Mouse (Mus musculus): ENCODE measurements around the gene Capn3. TPM values are rescaled to one million over a fixed set of nuclear protein-coding genes. Genes with fewer than 3 reads are reported as not detected.

Gene Capn3
- polyA plus RNA-seq (2015; fragmentation: Nextera tagmentation; extraction: Ambion mirVana), result 3.7 and 4.5 TPM in 2 replicates

DNA sequence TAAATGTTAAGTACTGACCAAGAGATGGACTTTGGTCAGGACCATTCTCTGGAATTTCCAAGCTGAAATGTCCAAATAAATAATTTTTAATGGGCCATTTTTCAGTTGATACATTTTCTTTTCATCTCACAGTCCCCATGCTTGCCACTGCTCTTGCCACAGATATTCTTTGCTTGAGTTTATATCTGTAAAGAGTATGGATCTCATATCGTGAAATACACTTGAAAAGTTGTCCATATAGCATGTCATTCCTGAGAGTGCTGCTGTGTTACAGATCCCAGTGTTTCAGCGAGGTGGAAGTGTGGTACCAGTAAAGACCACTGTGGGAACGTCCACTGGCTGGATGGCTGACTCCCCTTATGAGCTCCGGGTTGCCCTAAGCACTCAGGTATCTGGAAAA, at the start of gene Capn3:
Gene Capn3, plus strand, starts transcription at position 301 of the 400 bp plus-strand sequence.
- Histone ChIP-seq H3K9ac (ENCODE audit: low read depth, low read length) (no peak within 1 kb of the TSS), H3K4me2 (ENCODE audit: low read depth, low read length) (no peak within 1 kb of the TSS), H3K27ac (ENCODE audit: low read length) (no peak within 1 kb of the TSS), H3K4me1 (ENCODE audit: control insufficient read depth, low read depth, low read length) (no peaks in the 10 kb centered on the region), H3K9me3 (replicated peaks; ENCODE audit: control insufficient read depth, low read length) (no peaks in the 10 kb centered on the region), H3K36me3 (ENCODE audit: control insufficient read depth, insufficient read depth) (no peaks in the 10 kb centered on the region), H3K27me3 (ENCODE audit: control insufficient read depth, insufficient read depth, low read depth, low read length) (no peaks in the 10 kb centered on the region), H3K4me3 (ENCODE audit: low read depth, low read length) (no peak within 1 kb of the TSS)
- no peak for ATAC-seq (ENCODE audit: low read depth)
- WGBS (ENCODE audit: insufficient replicate concordance), result 54% methylated on average over 4 of the region's 4 CpGs

DNA sequence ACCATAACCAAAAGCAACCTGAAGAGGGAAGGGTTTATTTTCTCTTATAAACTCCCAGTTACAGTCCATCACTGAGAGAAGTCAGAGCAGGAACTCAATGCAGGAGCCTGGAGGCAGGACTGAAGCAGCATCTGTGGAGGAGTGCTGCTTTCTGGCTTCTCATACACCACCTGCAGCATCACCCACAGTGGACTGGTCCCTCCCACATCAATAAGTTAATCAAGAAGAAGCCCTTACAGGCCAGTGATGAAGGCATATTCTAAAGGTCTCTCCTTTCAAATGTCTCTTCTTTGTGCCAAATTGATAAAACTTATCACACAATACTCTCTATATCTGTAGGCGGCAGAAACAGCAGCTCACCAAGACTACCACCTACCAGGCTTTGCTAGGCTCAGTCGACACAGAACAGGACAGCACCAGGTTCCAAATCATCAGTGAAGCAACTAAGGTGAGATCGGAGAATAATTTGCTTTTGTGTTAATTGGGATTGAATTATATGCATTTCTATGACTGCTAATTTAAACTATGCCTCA, 44.7 kb upstream of the Capn3 start:
- Histone ChIP-seq H3K36me3 (ENCODE audit: control insufficient read depth, insufficient read depth) (peaks cover 6% of the 10 kb centered on the region), H3K4me2 (ENCODE audit: low read depth, low read length) (peak overlapping the region; percentile 46), H3K9ac (ENCODE audit: low read depth, low read length) (no peak overlapping the region), H3K4me1 (ENCODE audit: control insufficient read depth, low read depth, low read length) (peaks cover 5% of the 10 kb centered on the region), H3K9me3 (replicated peaks; ENCODE audit: control insufficient read depth, low read length) (no peaks in the 10 kb centered on the region), H3K27ac (ENCODE audit: low read length) (peak overlapping the region; percentile 77), H3K27me3 (ENCODE audit: control insufficient read depth, insufficient read depth, low read depth, low read length) (no peaks in the 10 kb centered on the region), H3K4me3 (ENCODE audit: low read depth, low read length) (peak overlapping the region; percentile 17; the same call in 1 of the 2 replicates)
- WGBS (ENCODE audit: insufficient replicate concordance), result 36% methylated on average over 3 of the region's 3 CpGs
- peak; percentile 96 for ATAC-seq (ENCODE audit: low read depth)

DNA sequence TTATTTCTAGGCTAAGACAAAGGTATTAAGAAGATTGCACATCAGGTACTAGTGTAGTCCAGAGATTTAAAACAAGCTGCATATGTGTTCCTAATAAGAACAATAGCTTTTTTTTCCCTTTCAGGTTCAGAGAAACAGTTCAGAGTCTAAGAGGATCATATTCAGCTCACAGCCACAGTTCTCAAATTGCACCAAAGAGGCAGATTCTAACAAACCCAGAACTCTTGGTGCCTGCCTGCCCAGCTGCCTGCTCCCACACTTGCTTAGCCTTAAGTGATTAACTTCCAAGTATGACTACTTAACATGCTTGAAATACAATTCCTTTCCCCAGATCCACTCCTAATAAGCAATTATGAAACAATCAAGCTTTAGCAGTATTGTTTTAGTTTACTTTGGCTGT, 41.7 kb upstream of the Capn3 start:
- no peaks in the 10 kb centered on the region for H3K9me3 ChIP-seq (replicated peaks; ENCODE audit: control insufficient read depth, low read length)
- no peak for ATAC-seq (ENCODE audit: low read depth)
- no peak overlapping the region for H3K27ac ChIP-seq (ENCODE audit: low read length)
- no peak overlapping the region for H3K4me2 ChIP-seq (ENCODE audit: low read depth, low read length)
- peaks cover 5% of the 10 kb centered on the region for H3K4me1 ChIP-seq (ENCODE audit: control insufficient read depth, low read depth, low read length)
- no peak overlapping the region for H3K9ac ChIP-seq (ENCODE audit: low read depth, low read length)
- H3K36me3 ChIP-seq (ENCODE audit: control insufficient read depth, insufficient read depth), result peaks cover 6% of the 10 kb centered on the region
- H3K27me3 ChIP-seq (ENCODE audit: control insufficient read depth, insufficient read depth, low read depth, low read length), result no peaks in the 10 kb centered on the region
- H3K4me3 ChIP-seq (ENCODE audit: low read depth, low read length), result no peak overlapping the region

DNA sequence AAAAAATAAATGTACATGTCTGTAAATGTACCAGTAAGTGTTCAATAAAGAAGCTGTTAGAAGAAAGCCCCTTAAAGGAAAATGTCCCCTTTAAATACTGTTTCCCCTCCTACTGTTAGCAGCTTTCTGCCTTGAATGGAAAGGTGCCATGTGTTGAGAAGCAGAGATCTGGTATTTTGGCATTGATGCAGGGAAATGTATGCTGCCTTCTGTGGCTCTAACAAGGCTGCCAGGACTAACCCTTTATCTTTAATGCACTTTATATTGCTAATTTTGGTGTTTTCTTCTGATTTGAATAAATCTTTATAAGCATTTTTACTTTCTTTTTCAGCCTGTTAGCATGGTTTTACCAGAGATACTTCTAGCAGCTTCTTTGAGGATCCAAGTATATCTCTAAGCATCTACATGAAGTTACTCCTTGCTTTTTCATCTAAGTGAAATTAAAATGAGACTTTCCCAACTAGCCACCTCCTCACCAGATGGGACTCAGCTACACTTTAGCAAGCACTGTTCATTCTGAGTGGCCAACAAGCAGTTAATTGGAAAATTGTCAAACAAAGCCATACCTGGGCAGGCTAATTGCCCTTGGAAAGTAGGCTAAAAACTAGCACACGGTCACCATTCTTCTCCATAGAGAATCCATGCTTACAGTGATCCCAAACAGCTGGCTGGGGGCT, 40.9 kb upstream of the Capn3 start:
- H3K27ac ChIP-seq (ENCODE audit: low read length), result no peak overlapping the region
- no peak for ATAC-seq (ENCODE audit: low read depth)
- H3K4me3 ChIP-seq (ENCODE audit: low read depth, low read length), result no peak overlapping the region
- peaks cover 6% of the 10 kb centered on the region for H3K36me3 ChIP-seq (ENCODE audit: control insufficient read depth, insufficient read depth)
- H3K4me1 ChIP-seq (ENCODE audit: control insufficient read depth, low read depth, low read length), result peaks cover 5% of the 10 kb centered on the region
- no peaks in the 10 kb centered on the region for H3K9me3 ChIP-seq (replicated peaks; ENCODE audit: control insufficient read depth, low read length)
- 60% methylated on average over 1 of the region's 1 CpGs for WGBS (ENCODE audit: insufficient replicate concordance)
- H3K9ac ChIP-seq (ENCODE audit: low read depth, low read length), result no peak overlapping the region
- H3K27me3 ChIP-seq (ENCODE audit: control insufficient read depth, insufficient read depth, low read depth, low read length), result no peaks in the 10 kb centered on the region
- H3K4me2 ChIP-seq (ENCODE audit: low read depth, low read length), result no peak overlapping the region

DNA sequence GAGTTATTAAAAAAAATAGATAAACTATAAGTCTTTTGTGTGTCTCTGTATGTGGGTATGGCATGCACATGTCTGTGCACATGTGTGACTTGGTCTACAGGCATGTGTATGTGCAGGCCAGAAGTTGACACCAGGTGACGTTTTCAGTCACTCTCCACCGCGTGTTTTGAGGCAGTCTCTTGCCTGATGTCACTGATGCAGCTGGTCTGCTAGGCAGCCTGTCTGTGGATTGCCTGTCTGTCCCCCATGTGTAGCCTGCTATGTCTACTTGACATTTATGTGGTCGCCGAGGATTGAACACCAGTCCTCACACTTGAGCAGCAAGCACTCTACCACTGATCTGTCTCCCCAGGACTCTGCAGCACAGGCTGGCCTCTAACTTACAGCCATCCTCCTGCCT, 31.4 kb upstream of the Capn3 start:
- no peaks in the 10 kb centered on the region for H3K27me3 ChIP-seq (ENCODE audit: control insufficient read depth, insufficient read depth, low read depth, low read length)
- no peak overlapping the region for H3K9ac ChIP-seq (ENCODE audit: low read depth, low read length)
- 81% methylated on average over 5 of the region's 5 CpGs for WGBS (ENCODE audit: insufficient replicate concordance)
- H3K4me1 ChIP-seq (ENCODE audit: control insufficient read depth, low read depth, low read length), result no peaks in the 10 kb centered on the region; the same call in 1 of the 2 replicates
- no peaks in the 10 kb centered on the region for H3K9me3 ChIP-seq (replicated peaks; ENCODE audit: control insufficient read depth, low read length)
- no peaks in the 10 kb centered on the region for H3K36me3 ChIP-seq (ENCODE audit: control insufficient read depth, insufficient read depth)
- no peak overlapping the region for H3K4me2 ChIP-seq (ENCODE audit: low read depth, low read length)
- ATAC-seq (ENCODE audit: low read depth), result no peak
- no peak overlapping the region for H3K27ac ChIP-seq (ENCODE audit: low read length)
- H3K4me3 ChIP-seq (ENCODE audit: low read depth, low read length), result no peak overlapping the region

DNA sequence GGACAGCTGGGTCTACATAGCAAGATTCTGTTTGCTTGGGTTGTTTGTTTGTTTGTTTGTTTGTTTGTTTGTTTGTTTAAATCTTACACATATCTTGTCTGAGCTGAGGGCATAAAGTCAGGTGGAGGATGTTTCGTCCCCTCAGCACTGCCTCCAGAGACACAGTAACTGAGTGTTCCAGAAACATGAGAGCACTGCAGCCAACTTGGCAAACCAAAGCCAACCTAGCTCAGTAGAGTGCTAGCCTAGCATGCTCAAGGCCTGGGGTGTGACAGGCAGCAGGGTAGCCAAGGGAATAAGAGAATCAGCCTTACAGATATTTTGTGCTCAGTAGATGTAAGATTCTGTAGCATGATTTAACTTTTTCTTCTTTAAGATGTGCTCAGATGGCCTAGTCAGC, 11.3 kb upstream of the Capn3 start:
- no peaks in the 10 kb centered on the region for H3K36me3 ChIP-seq (ENCODE audit: control insufficient read depth, insufficient read depth)
- no peak overlapping the region for H3K9ac ChIP-seq (ENCODE audit: low read depth, low read length)
- 90% methylated on average over 1 of the region's 1 CpGs for WGBS (ENCODE audit: insufficient replicate concordance)
- no peak overlapping the region for H3K4me3 ChIP-seq (ENCODE audit: low read depth, low read length)
- no peak overlapping the region for H3K27ac ChIP-seq (ENCODE audit: low read length)
- H3K4me1 ChIP-seq (ENCODE audit: control insufficient read depth, low read depth, low read length), result peaks cover 14% of the 10 kb centered on the region
- ATAC-seq (ENCODE audit: low read depth), result no peak
- H3K4me2 ChIP-seq (ENCODE audit: low read depth, low read length), result no peak overlapping the region
- H3K9me3 ChIP-seq (replicated peaks; ENCODE audit: control insufficient read depth, low read length), result no peaks in the 10 kb centered on the region
- no peaks in the 10 kb centered on the region for H3K27me3 ChIP-seq (ENCODE audit: control insufficient read depth, insufficient read depth, low read depth, low read length)

DNA sequence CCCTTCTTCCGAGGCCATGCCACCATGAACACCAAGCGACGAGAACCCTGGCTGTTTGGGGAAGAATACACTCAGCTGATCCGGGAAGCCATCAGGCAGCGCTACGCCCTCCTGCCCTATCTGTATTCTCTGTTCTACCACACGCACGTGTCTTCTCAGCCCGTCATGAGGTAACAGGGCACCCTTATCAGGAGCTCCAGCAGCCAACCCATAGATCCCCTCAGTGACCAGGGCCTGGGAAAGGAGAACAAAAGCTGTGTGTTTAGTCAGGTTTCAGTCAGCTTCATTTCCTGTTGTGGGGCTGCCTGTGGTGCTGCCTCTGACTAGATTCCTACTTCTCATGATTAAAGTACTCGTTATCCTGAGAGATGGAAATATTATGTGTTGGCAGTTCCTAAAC, 9.4 kb upstream of the Capn3 start:
- Histone ChIP-seq H3K4me1 (ENCODE audit: control insufficient read depth, low read depth, low read length) (peaks cover 14% of the 10 kb centered on the region), H3K27ac (ENCODE audit: low read length) (peak overlapping the region; percentile 31), H3K27me3 (ENCODE audit: control insufficient read depth, insufficient read depth, low read depth, low read length) (no peaks in the 10 kb centered on the region), H3K9me3 (replicated peaks; ENCODE audit: control insufficient read depth, low read length) (no peaks in the 10 kb centered on the region), H3K9ac (ENCODE audit: low read depth, low read length) (no peak overlapping the region), H3K4me3 (ENCODE audit: low read depth, low read length) (no peak overlapping the region), H3K36me3 (ENCODE audit: control insufficient read depth, insufficient read depth) (no peaks in the 10 kb centered on the region), H3K4me2 (ENCODE audit: low read depth, low read length) (peak overlapping the region; percentile 34; the same call in 1 of the 2 replicates)
- WGBS (ENCODE audit: insufficient replicate concordance), result 4% methylated on average over 10 of the region's 10 CpGs
- ATAC-seq (ENCODE audit: low read depth), result peak; percentile 99

DNA sequence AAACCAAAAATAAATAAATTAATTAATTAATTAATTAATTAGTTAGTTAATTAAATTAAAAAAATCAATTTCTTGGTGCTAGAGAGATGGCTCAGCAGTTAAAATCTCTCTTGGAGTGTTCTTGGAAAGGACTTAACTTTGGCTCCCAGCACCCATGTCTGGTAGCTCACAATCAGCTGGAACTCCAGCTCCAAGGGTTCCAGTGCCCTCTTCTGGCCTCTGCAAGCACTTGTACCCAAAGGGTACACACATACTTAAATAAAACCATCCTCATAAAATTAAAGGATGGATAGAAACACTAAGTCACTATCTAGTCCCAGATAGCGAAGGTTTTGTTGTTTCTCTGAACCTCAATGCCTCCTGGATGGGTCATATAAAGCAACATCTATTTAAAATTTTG, 8.5 kb upstream of the Capn3 start:
- WGBS (ENCODE audit: insufficient replicate concordance), result 80% methylated on average over 1 of the region's 1 CpGs
- no peak overlapping the region for H3K27ac ChIP-seq (ENCODE audit: low read length)
- no peaks in the 10 kb centered on the region for H3K27me3 ChIP-seq (ENCODE audit: control insufficient read depth, insufficient read depth, low read depth, low read length)
- H3K4me3 ChIP-seq (ENCODE audit: low read depth, low read length), result no peak overlapping the region
- no peaks in the 10 kb centered on the region for H3K9me3 ChIP-seq (replicated peaks; ENCODE audit: control insufficient read depth, low read length)
- H3K36me3 ChIP-seq (ENCODE audit: control insufficient read depth, insufficient read depth), result no peaks in the 10 kb centered on the region
- H3K4me2 ChIP-seq (ENCODE audit: low read depth, low read length), result no peak overlapping the region
- H3K9ac ChIP-seq (ENCODE audit: low read depth, low read length), result no peak overlapping the region
- no peak for ATAC-seq (ENCODE audit: low read depth)
- peaks cover 14% of the 10 kb centered on the region for H3K4me1 ChIP-seq (ENCODE audit: control insufficient read depth, low read depth, low read length)

DNA sequence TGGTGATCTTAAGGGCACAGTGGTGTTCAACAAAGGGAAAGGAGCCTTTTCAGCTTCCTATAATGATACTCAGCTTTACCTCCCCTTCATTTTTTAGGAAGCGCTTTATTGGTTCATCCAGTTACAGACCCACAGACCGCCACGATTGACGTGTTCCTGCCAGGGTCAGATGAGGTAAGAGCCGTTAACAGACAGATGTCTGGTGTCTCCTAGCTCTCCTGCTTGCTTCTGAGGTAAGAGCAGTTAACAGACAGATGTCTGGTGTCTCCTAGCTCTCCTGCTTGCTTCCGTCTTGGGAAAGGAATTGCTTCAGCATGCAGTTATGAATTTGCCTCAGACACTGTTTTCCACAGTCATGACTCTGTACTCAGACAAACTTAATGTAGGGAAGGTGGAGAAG, 5.1 kb upstream of the Capn3 start:
- H3K4me1 ChIP-seq (ENCODE audit: control insufficient read depth, low read depth, low read length), result peaks cover 11% of the 10 kb centered on the region
- WGBS (ENCODE audit: insufficient replicate concordance), result 55% methylated on average over 6 of the region's 6 CpGs
- no peak overlapping the region for H3K4me2 ChIP-seq (ENCODE audit: low read depth, low read length)
- H3K27me3 ChIP-seq (ENCODE audit: control insufficient read depth, insufficient read depth, low read depth, low read length), result no peaks in the 10 kb centered on the region
- H3K4me3 ChIP-seq (ENCODE audit: low read depth, low read length), result no peak overlapping the region
- no peaks in the 10 kb centered on the region for H3K9me3 ChIP-seq (replicated peaks; ENCODE audit: control insufficient read depth, low read length)
- H3K27ac ChIP-seq (ENCODE audit: low read length), result no peak overlapping the region
- H3K9ac ChIP-seq (ENCODE audit: low read depth, low read length), result no peak overlapping the region
- H3K36me3 ChIP-seq (ENCODE audit: control insufficient read depth, insufficient read depth), result no peaks in the 10 kb centered on the region
- ATAC-seq (ENCODE audit: low read depth), result no peak
